Mouse (Mus musculus): ENCODE measurements around the gene Olfr702.

DNA sequence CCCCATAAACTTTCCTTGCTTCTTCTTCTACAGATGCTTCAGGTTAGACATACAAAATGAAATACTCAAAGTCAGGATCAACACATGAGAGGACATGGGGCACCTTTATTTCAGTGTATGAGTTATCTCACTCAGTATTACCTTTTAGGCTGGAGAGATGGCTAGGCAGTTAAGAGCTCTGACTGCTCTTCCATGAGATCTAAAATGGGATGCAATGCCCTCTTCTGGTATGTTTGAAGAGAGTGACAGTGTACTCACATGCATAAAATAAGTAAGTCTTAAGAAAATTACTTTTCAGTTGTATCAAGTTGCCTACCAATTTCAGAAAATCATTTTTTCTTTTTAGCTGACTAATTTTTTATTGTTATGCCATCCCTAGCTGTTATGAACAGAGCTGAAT is 45.4 kb downstream of the Olfr702 start:
- TF ChIP-seq CTCF (IDR thresholded peaks at IDR 0.05; ENCODE audit: extremely low read depth, insufficient read depth, low read length) (no peak), POLR2A (IDR thresholded peaks at IDR 0.05; ENCODE audit: extremely low read depth, insufficient read depth, low read length) (no peak)
